In the genomic region with DNA sequence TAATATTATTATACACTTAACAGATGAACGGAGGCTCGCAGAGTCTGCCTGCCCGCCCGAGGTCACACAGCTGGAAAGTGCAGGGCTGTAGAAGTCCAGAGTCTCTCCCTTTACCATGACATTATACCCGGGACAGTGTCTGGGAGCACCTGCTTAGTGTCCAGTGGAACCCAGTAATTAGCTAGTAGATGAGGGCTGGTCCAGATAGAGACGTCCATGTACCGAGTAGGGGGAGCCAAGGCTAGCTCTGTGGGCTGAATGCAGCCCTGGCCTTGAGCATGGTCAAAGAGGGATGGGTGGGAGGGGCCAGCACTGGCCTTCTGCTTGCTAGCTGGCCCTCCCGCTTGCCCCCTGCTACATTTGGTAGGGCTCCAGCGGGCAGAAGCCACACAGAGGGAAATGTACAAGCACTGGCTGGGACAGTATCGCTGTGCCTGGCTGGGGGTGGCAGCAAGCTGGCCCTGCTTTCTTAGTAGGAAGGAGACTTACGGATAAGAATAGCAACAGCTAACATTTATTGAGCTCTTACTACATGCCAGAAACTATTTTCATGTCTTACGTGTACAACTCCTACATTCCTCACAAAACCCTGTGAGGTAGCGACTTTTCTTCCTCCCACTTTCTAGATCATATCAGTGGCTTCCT, we compare ENCODE assay signal across 19 mouse cellular contexts. TPM values are rescaled to one million over a fixed set of nuclear protein-coding genes. Genes with fewer than 3 reads are reported as not detected.
DNase-seq lines count a peak whose midpoint lies in the region; ATAC-seq and TF ChIP-seq lines count a peak whose summit lies in the region.
"Had no signal": no experiment of that assay in that cellular context is flagged by ENCODE, and none has a peak within 500 bp of the region (broad histone marks: within the 10 kb centered on the region; RNA-seq: fewer than 3 reads in every experiment).

No protein-coding gene starts in this region.

- no peak for ATAC-seq in forebrain, embryonic 13.5 days
- no peak for ATAC-seq in forebrain, postnatal 0 days
- ATAC-seq in hindbrain, embryonic 12.5 days (ENCODE audit: low FRiP score), result no peak
- ATAC-seq: forebrain, embryonic 15.5 days; liver, postnatal 0 days had no signal

- no peaks in the 10 kb centered on the region for H3K36me3 ChIP-seq in forebrain, embryonic 13.5 days (ENCODE audit: poor library complexity, severe bottlenecking)
- H3K36me3 ChIP-seq in forebrain, postnatal 0 days (ENCODE audit: insufficient read depth), result no peaks in the 10 kb centered on the region
- H3K36me3 ChIP-seq in hindbrain, embryonic 12.5 days, result no peaks in the 10 kb centered on the region
- H3K36me3 ChIP-seq: forebrain, embryonic 15.5 days; hindbrain, embryonic 15.5 days; limb, embryonic 15.5 days; neural tube, embryonic 15.5 days had no signal

- no peak for DNase-seq in forebrain, postnatal 0 days
- peak; percentile 56 for DNase-seq in ovary, postnatal 36 days (ENCODE audit: low spot score)
- no peak for DNase-seq in ovary, postnatal 10 days (ENCODE audit: low spot score)
- peak; percentile 90 for DNase-seq in cerebellum, adult 11-12 months
- peak; percentile 72 to 78 for DNase-seq in cerebellum, postnatal 36 days
- no peak for DNase-seq in heart, adult 8-10 months (ENCODE audit: low spot score)
- DNase-seq: gastrocnemius, postnatal 10 days; heart, postnatal 10 days; kidney, adult 11 months; kidney, postnatal 14 days; liver, postnatal 0 days; lung, postnatal 4 days had no signal

- 82% methylated on average over 13 of the region's 13 CpGs for WGBS in forebrain, embryonic 13.5 days
- WGBS in forebrain, postnatal 0 days, result 82% methylated on average over 13 of the region's 13 CpGs
- WGBS in hindbrain, embryonic 12.5 days, result 85% methylated on average over 13 of the region's 13 CpGs

- H3K27ac ChIP-seq in forebrain, embryonic 13.5 days, result no peak overlapping the region
- H3K27ac ChIP-seq in forebrain, postnatal 0 days (ENCODE audit: low read depth, low read length), result no peak overlapping the region
- no peak overlapping the region for H3K27ac ChIP-seq in hindbrain, embryonic 12.5 days
- H3K27ac ChIP-seq: forebrain, embryonic 15.5 days; hindbrain, embryonic 15.5 days; limb, embryonic 15.5 days; neural tube, embryonic 15.5 days had no signal

- H3K9ac ChIP-seq in forebrain, embryonic 13.5 days, result peak overlapping the region; percentile 16; the same call in 1 of the 2 replicates
- no peak overlapping the region for H3K9ac ChIP-seq in forebrain, postnatal 0 days
- H3K9ac ChIP-seq in hindbrain, embryonic 12.5 days, result no peak overlapping the region
- H3K9ac ChIP-seq: forebrain, embryonic 15.5 days; hindbrain, embryonic 15.5 days; limb, embryonic 15.5 days; liver, postnatal 0 days; neural tube, embryonic 15.5 days had no signal

- H3K27me3 ChIP-seq in forebrain, embryonic 13.5 days, result no peaks in the 10 kb centered on the region
- H3K27me3 ChIP-seq in forebrain, postnatal 0 days (ENCODE audit: insufficient read depth, low read length), result no peaks in the 10 kb centered on the region
- no peaks in the 10 kb centered on the region for H3K27me3 ChIP-seq in hindbrain, embryonic 12.5 days
- H3K27me3 ChIP-seq: forebrain, embryonic 15.5 days; hindbrain, embryonic 15.5 days; limb, embryonic 15.5 days; neural tube, embryonic 15.5 days had no signal

- no peaks in the 10 kb centered on the region for H3K9me3 ChIP-seq in forebrain, embryonic 13.5 days (replicated peaks)
- H3K9me3 ChIP-seq in forebrain, postnatal 0 days (ENCODE audit: low read length), result no peaks in the 10 kb centered on the region
- H3K9me3 ChIP-seq in hindbrain, embryonic 12.5 days (replicated peaks), result no peaks in the 10 kb centered on the region
- H3K9me3 ChIP-seq: forebrain, embryonic 15.5 days; hindbrain, embryonic 15.5 days; limb, embryonic 15.5 days; neural tube, embryonic 15.5 days had no signal

- H3K4me3 ChIP-seq in forebrain, embryonic 13.5 days, result no peak overlapping the region
- no peak overlapping the region for H3K4me3 ChIP-seq in forebrain, postnatal 0 days (ENCODE audit: low read depth, low read length)
- no peak overlapping the region for H3K4me3 ChIP-seq in hindbrain, embryonic 12.5 days
- H3K4me3 ChIP-seq: forebrain, embryonic 15.5 days; hindbrain, embryonic 15.5 days; limb, embryonic 15.5 days; neural tube, embryonic 15.5 days had no signal

- peaks cover 28% of the 10 kb centered on the region for H3K4me1 ChIP-seq in forebrain, embryonic 13.5 days
- H3K4me1 ChIP-seq in forebrain, postnatal 0 days (ENCODE audit: insufficient read depth), result peaks cover 15% of the 10 kb centered on the region
- peaks cover 36% of the 10 kb centered on the region for H3K4me1 ChIP-seq in hindbrain, embryonic 12.5 days

- no peak overlapping the region for H3K4me2 ChIP-seq in forebrain, embryonic 13.5 days
- H3K4me2 ChIP-seq in forebrain, postnatal 0 days (ENCODE audit: low read depth), result no peak overlapping the region
- H3K4me2 ChIP-seq in hindbrain, embryonic 12.5 days (replicated peaks), result no peak overlapping the region
- H3K4me2 ChIP-seq: hindbrain, embryonic 15.5 days; limb, embryonic 15.5 days; midbrain, embryonic 11.5 days had no signal

- no peak for TF ChIP-seq CTCF in forebrain, postnatal 0 days (IDR thresholded peaks at IDR 0.05; ENCODE audit: low read depth)

RNA-seq across cellular contexts. Expression of a gene that starts 57.5 kb away (rescaled TPM):
- polyA plus RNA-seq in forebrain, embryonic 13.5 days (2015; fragmentation: Nextera tagmentation; extraction: Ambion mirVana), result 5.3 and 7.1 TPM in 2 replicates
- total RNA-seq in forebrain, postnatal 0 days (2014; rRNA removed), result 169 and 211 TPM in 2 replicates
- 7.0 and 10.0 TPM in 2 replicates for polyA plus RNA-seq in forebrain, postnatal 0 days (2015; fragmentation: Nextera tagmentation; extraction: Ambion mirVana)
- 1 to 10 TPM; 6.5 to 9.4 (median 7.6) TPM for total RNA-seq in heart, adult 8-10 months (2022)
- polyA plus RNA-seq in hindbrain, embryonic 12.5 days (2016; fragmentation: Nextera tagmentation; extraction: Ambion mirVana), result 6.1 and 7.1 TPM in 2 replicates

Comparison
In these comparisons a context has a peak if more than half of its experiments do, and no peak if none do; other contexts are left out.
1. DNase-seq: peak in ovary, postnatal 36 days (single experiment), cerebellum, adult 11-12 months (single experiment) and cerebellum, postnatal 36 days (2 of 2); none in forebrain, postnatal 0 days (single experiment), ovary, postnatal 10 days (single experiment) and heart, adult 8-10 months (single experiment).